In genomic region chr13:37970887-37971530, GRCm38 (mm10) we compare ENCODE assay signal across 10 mouse cellular contexts. TPM values are rescaled to one million over a fixed set of nuclear protein-coding genes. Genes with fewer than 3 reads are reported as not detected.
DNase-seq lines count a peak whose midpoint lies in the region; ATAC-seq and TF ChIP-seq lines count a peak whose summit lies in the region.
"Had no signal": no experiment of that assay in that cellular context is flagged by ENCODE, and none has a peak within 500 bp of the region (broad histone marks: within the 10 kb centered on the region; RNA-seq: fewer than 3 reads in every experiment).

No protein-coding gene starts in this region.

- H3K36me3 ChIP-seq in heart, postnatal 0 days (replicated peaks; ENCODE audit: control insufficient read depth, insufficient read depth, low read length): peaks cover 6% of the 10 kb centered on the region; the same call in 1 of the 2 replicates
- H3K36me3 ChIP-seq in liver, postnatal 0 days (replicated peaks; ENCODE audit: insufficient read depth, low read length): peaks cover 3% of the 10 kb centered on the region
- H3K36me3 ChIP-seq in neural tube, embryonic 15.5 days: no peaks in the 10 kb centered on the region

- no peaks in the 10 kb centered on the region for H3K9me3 ChIP-seq in heart, postnatal 0 days (replicated peaks; ENCODE audit: control insufficient read depth, low read length)
- no peaks in the 10 kb centered on the region for H3K9me3 ChIP-seq in liver, postnatal 0 days (ENCODE audit: low read length)
- no peaks in the 10 kb centered on the region for H3K9me3 ChIP-seq in neural tube, embryonic 15.5 days (replicated peaks)
- H3K9me3 ChIP-seq: embryonic facial prominence, embryonic 10.5 days had no signal

- intact Hi-C loops in heart, postnatal 14 days (cut with DNase I): no loop called here

- TF ChIP-seq CTCF in heart, postnatal 0 days (IDR thresholded peaks at IDR 0.05; ENCODE audit: low read depth): peak; percentile 39
- TF ChIP-seq CTCF in liver, postnatal 0 days (IDR thresholded peaks at IDR 0.05; ENCODE audit: low read depth): peak; percentile 55

- H3K4me1 ChIP-seq in heart, postnatal 0 days (ENCODE audit: control insufficient read depth, insufficient read depth): no peaks in the 10 kb centered on the region
- H3K4me1 ChIP-seq in liver, postnatal 0 days (ENCODE audit: insufficient read depth): peaks cover 5% of the 10 kb centered on the region
- H3K4me1 ChIP-seq in neural tube, embryonic 15.5 days: peaks cover 12% of the 10 kb centered on the region

- no peak overlapping the region for H3K9ac ChIP-seq in heart, postnatal 0 days (replicated peaks; ENCODE audit: low read depth, low read length)
- no peak overlapping the region for H3K9ac ChIP-seq in liver, postnatal 0 days (replicated peaks)
- H3K9ac ChIP-seq in neural tube, embryonic 15.5 days (replicated peaks): no peak overlapping the region

- DNase-seq in heart, postnatal 0 days (ENCODE audit: low spot score): no peak
- no peak for DNase-seq in heart, postnatal 14 days
- peak; percentile 36 for DNase-seq in thymus, postnatal 4 days
- DNase-seq in thymus, postnatal 25 days: no peak
- no peak for DNase-seq in liver, postnatal 0 days
- no peak for DNase-seq in ovary, adult 18-20 months (ENCODE audit: low spot score)
- DNase-seq in layer of hippocampus, postnatal 36 days: no peak

- peak; percentile 50; the same call in 1 of the 2 replicates for ATAC-seq in heart, postnatal 0 days (ENCODE audit: insufficient read depth, low read depth)
- peak; percentile 11; the same call in 1 of the 2 replicates for ATAC-seq in liver, postnatal 0 days
- ATAC-seq in neural tube, embryonic 15.5 days (ENCODE audit: low FRiP score): no peak

- 71% methylated on average over 11 of the region's 11 CpGs for WGBS in heart, postnatal 0 days
- 59% methylated on average over 11 of the region's 11 CpGs for WGBS in liver, postnatal 0 days (ENCODE audit: insufficient replicate concordance)
- WGBS in neural tube, embryonic 15.5 days: 87% methylated on average over 11 of the region's 11 CpGs

- H3K27ac ChIP-seq in heart, postnatal 0 days (ENCODE audit: low read depth): no peak overlapping the region
- H3K27ac ChIP-seq in liver, postnatal 0 days (ENCODE audit: low read depth): no peak overlapping the region
- H3K27ac ChIP-seq in neural tube, embryonic 15.5 days (replicated peaks): no peak overlapping the region
- H3K27ac ChIP-seq: embryonic facial prominence, embryonic 10.5 days; macrophage had no signal

- no peaks in the 10 kb centered on the region for H3K27me3 ChIP-seq in heart, postnatal 0 days (ENCODE audit: control insufficient read depth, insufficient read depth, low read length)
- H3K27me3 ChIP-seq in liver, postnatal 0 days (ENCODE audit: insufficient read depth, low read length): no peaks in the 10 kb centered on the region
- H3K27me3 ChIP-seq in neural tube, embryonic 15.5 days (replicated peaks): no peaks in the 10 kb centered on the region

- H3K4me3 ChIP-seq in heart, postnatal 0 days (ENCODE audit: low read depth, low read length): no peak overlapping the region
- no peak overlapping the region for H3K4me3 ChIP-seq in liver, postnatal 0 days (ENCODE audit: low read depth, low read length)
- H3K4me3 ChIP-seq in neural tube, embryonic 15.5 days (replicated peaks): no peak overlapping the region
- H3K4me3 ChIP-seq: embryonic facial prominence, embryonic 10.5 days had no signal

- no peak overlapping the region for H3K4me2 ChIP-seq in heart, postnatal 0 days (ENCODE audit: low read depth, low read length)
- H3K4me2 ChIP-seq in liver, postnatal 0 days (ENCODE audit: low read depth, low read length): no peak overlapping the region
- H3K4me2 ChIP-seq in neural tube, embryonic 15.5 days: no peak overlapping the region

- TF ChIP-seq EP300 in heart, postnatal 0 days (IDR thresholded peaks at IDR 0.05; ENCODE audit: low read depth): no peak
- no peak for TF ChIP-seq EP300 in liver, postnatal 0 days (IDR thresholded peaks at IDR 0.05; ENCODE audit: low read depth)

RNA-seq across cellular contexts. Expression of gene Ssr1, which starts 23.0 kb away (rescaled TPM):
- total RNA-seq in heart, postnatal 0 days (2014; rRNA removed; ENCODE audit: low replicate concordance): 16.6 and 19.1 TPM in 2 replicates
- polyA plus RNA-seq in heart, postnatal 0 days (2015; fragmentation: Nextera tagmentation; extraction: Ambion mirVana): 50.7 and 53.6 TPM in 2 replicates
- total RNA-seq in heart, postnatal 14 days (2021): 10 to 100 TPM; 46.5 to 52.1 TPM
- polyA plus RNA-seq in liver, postnatal 0 days (2015; fragmentation: Nextera tagmentation; extraction: Ambion mirVana): 48.9 and 55.1 TPM in 2 replicates
- 64.5 and 67.1 TPM in 2 replicates for polyA plus RNA-seq in neural tube, embryonic 15.5 days (2015; fragmentation: Nextera tagmentation; extraction: Ambion mirVana)
- total RNA-seq in layer of hippocampus, postnatal 36 days (2021): 10 to 100 TPM; 91.1 to 92.7 TPM
